ENCODE assay signal across 25 mouse cellular contexts in genomic region chr11:61639601-61640177, GRCm38 (mm10).
"Had no signal": no experiment of that assay in that cellular context is flagged by ENCODE, and none has a peak within 500 bp of the region (broad histone marks: within the 10 kb centered on the region; RNA-seq: fewer than 3 reads in every experiment).

No protein-coding gene starts in this region.

- DNase-seq: gastrocnemius, postnatal 14 days; gastrocnemius, postnatal 36 days; heart, adult 11 months; heart, adult 2 months; heart, postnatal 14 days; heart, postnatal 36 days; kidney, adult 18-20 months; kidney, adult 8-10 months; kidney, postnatal 10 days; kidney, postnatal 25 days; kidney, postnatal 4 days; layer of hippocampus, adult 9-11 months; layer of hippocampus, postnatal 36 days; left cerebral cortex, postnatal 4 days had no signal

- H3K27ac ChIP-seq: heart, adult 2 months; heart, embryonic 13.5 days; heart, embryonic 15.5 days; hindbrain, embryonic 13.5 days; hindbrain, embryonic 15.5 days; hindbrain, postnatal 0 days; intestine, embryonic 15.5 days; limb, embryonic 13.5 days; limb, embryonic 15.5 days had no signal

- H3K9me3 ChIP-seq: heart, embryonic 13.5 days; heart, embryonic 15.5 days; hindbrain, embryonic 13.5 days; hindbrain, embryonic 15.5 days; intestine, embryonic 15.5 days; limb, embryonic 13.5 days; limb, embryonic 15.5 days had no signal

- H3K36me3 ChIP-seq: heart, embryonic 13.5 days; heart, embryonic 15.5 days; hindbrain, embryonic 13.5 days; hindbrain, embryonic 15.5 days; intestine, embryonic 15.5 days; limb, embryonic 13.5 days; limb, embryonic 15.5 days had no signal

- H3K4me1 ChIP-seq: hindbrain, embryonic 13.5 days; hindbrain, embryonic 15.5 days had no signal

- H3K27me3 ChIP-seq: heart, embryonic 15.5 days; hindbrain, embryonic 15.5 days; intestine, embryonic 15.5 days; limb, embryonic 13.5 days; limb, embryonic 15.5 days had no signal

- H3K4me2 ChIP-seq: heart, embryonic 11.5 days; heart, embryonic 13.5 days; heart, embryonic 15.5 days; hindbrain, embryonic 13.5 days; hindbrain, embryonic 15.5 days; intestine, embryonic 15.5 days; limb, embryonic 13.5 days; limb, embryonic 15.5 days had no signal

- ATAC-seq: hindbrain, postnatal 0 days; inflammation-experienced regulatory T-cells, adult 6 months; intestine, embryonic 15.5 days; intestine, postnatal 0 days had no signal

- H3K4me3 ChIP-seq: heart, adult 2 months; heart, embryonic 13.5 days; heart, embryonic 15.5 days; hindbrain, embryonic 13.5 days; hindbrain, embryonic 15.5 days; intestine, embryonic 15.5 days; limb, embryonic 13.5 days; limb, embryonic 15.5 days had no signal

- H3K9ac ChIP-seq: heart, embryonic 13.5 days; heart, embryonic 15.5 days; hindbrain, embryonic 13.5 days; hindbrain, embryonic 15.5 days; intestine, embryonic 15.5 days; limb, embryonic 13.5 days; limb, embryonic 15.5 days had no signal
